Mouse (Mus musculus) lung, postnatal 10 days (tissue): ENCODE measurements around the gene Prss8.
"Not testable (repeated sequence)": the region's sequence is repeated elsewhere in the genome, so short reads cannot be mapped to it uniquely, and the experiment has no call there.

Source experiments
- DNase-seq: peaks from one replicate; pipeline ENCODE4 v3.0.0; 2021

Gene Prss8

DNA sequence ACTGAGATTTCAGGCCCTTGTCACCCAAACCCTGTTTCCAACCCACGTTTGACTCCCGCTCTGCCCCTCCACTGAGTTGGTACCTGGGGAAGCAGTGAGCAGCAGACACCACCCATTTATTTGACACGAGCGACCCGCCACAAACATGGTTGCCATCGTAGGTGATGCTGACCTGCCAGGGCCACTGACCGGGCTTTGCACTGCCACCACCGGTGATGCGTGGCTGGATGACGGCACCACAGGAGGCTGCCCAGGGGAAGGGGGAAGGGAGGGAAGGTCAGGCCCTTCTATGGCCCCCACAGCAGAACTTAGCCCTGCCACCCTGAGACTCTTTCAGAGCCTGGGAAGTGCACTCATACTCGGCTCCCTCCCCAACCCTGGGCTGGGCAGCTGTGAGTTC lies 2.2 kb downstream of the Prss8 start:
- DNase-seq: no peak

DNA sequence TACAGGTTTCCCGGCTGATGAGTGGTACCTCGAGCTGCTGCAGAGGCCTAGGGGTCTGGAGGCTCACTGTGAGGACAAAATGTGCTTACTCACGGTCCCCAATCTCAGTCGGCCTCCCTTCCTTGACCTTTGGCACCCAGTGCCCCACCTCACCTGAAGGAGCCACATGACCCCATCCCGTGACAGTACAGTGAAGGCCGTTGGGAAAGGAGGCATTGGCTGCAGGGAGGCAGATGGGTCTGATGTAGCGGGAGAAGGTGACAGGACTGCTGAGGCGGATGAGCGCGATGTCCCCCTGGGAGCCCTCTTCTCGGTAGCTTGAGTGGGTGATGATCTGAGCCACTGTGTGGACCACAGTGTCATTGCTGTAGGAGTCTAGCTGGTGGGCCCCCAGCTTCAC lies 3.1 kb downstream of the Prss8 start:
- DNase-seq: no peak

DNA sequence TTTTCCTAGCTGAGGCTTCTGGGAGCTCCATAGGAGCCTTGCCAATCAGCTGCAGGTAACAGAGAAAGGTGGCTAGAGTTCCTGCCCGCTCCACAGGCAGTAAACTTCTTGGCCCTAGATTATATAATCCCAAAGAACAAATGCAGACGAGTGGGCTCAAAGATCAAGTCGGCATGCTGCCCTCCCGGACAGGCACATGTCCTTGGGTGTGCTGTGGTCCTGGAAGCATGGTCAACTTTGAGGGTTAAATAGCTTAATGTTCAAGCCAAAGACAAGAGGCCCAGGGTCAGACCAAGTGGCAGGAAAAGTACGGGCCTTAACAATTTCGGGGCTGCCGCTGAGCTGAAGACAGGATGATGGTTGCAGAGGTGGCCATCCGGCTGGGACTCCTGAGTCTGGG lies 3.8 kb downstream of the Prss8 start:
- DNase-seq: no peak

DNA sequence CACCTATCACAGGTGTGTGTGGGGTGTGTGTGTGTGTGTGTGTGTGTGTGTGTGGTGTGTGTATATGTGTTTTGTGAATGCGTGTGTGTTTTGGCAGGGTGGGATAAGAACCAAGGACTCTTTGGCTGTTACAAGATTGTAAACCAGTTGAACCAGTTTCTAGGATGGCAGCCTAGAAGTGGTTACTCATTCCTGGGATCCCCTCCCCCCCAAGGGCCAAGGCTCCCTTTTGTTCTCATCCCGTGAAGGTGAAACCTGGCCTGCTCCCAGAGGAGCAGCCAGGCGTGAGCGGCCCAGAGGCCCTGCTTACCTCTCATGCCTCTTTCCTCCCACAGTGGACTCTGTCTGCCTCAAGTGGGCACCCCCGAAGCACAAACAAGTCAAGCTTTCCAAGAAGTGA lies 4.7 kb downstream of the Prss8 start:
- DNase-seq: peak; percentile 81

DNA sequence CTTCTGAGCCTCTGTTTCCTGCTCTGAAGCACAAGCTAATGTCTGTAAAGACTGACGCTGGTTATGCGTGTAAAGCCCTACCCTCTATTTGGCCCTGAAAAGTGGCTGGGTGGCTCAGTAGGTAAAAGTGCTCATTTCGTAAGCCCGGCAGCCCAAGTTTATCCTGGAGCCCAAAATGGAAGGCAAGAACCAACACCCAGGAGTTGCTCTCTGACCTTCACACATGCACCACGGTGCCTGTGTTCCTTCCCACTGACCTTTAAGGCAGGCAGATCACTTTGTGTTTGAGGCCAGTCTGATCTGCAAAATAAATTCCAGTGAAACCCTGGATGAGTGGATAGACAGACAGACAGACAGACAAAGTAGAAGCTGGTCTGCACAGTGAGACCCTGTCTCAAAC lies 6.2 kb downstream of the Prss8 start:
- DNase-seq: no peak

DNA sequence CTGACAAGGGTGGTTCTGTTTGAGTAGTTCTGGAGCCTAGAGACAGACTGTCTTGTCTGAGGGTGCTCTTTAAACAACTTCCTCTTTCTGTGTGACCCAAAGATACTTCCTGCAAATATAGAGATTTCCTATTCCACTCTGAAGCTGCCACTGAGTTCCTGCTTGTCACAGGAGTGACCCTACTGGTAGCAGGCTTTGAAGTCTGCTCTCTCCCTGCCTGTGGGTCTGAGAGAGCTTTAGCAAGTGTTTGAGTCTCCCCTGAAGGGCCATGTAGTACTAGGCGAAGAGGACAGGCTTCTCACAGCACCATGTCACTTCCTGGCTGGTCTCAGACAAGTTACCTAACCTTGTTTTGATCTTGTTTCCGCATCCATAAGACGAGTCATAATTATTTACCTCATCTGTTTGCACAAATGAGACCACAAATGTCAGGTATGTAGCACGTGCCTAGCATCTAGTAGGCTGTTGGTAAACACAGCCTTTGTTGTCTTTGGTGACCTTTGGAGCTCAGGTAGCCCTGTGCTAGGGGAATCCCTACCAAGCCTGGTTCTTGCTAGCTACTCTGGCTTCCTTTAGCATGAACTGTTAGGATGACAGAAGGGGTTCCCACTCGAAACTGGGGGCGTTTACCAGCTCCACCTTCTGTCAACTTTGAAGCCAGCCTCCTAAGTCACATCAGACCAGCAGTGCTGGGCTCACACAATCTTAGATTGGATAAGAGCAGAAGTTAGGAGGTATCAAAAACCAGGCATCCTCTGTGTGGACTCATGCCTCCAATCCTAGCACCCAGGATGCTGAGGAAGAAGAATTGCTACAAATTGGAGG lies 7.2 kb downstream of the Prss8 start:
- no peak for DNase-seq

DNA sequence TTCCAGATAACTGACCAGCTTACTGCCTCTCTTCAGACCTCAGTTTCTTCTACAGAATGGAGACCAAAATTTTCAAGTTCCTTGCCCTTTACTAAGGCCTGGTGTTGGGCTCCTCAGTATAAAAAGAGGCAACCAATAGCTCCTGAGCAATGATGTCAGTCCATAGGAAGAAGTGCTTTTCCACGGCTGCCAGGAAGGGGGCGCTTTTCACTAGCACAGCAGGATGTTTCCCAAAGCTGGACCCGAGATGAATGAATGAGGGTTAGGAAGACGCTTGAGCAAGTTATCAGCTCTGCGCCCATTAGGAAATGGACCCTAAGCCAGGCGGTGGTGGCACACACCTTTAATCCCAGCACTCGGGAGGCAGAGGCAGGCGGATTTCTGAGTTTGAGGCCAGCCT lies 8.4 kb downstream of the Prss8 start:
- DNase-seq: peak; percentile 57

DNA sequence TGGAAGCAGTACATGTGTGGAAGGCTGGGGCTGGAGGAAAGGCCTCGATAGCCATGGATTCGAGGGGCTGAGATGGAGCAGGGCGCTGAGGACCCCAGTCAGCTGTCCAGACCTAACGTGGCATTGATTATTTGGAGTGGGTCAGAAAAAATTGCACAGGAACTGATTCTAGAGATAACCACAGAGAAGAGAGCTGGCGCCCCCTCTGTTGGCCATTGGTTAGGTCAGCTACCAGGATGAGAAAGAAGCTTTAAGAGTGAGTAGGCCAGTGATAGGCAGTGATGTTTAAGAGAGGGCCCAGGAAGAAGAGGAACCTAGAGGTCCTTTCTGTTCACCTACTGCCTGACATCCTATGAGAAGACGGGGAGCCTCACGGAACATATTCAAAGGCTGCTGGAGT lies 10.6 kb downstream of the Prss8 start:
- DNase-seq: no peak

DNA sequence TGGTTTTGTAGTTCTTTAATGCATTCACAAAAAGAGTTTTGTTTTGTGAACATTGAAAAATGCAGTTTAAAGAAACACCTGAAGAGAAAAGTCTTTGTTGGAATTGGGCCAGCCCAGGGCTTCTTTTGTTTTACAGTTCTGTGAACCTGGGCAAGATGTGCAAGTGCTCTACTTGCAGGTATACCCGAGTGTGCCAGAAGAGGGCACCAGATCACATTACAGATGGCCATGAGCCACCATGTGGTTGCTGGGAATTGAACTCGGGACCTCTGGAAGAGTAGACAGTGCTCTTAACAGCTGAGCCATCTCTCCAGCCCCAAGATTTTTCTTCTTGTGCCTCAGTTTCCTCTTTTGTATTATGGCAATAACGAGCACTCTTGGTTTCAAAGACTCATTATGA lies 11.7 kb downstream of the Prss8 start:
- DNase-seq: peak; percentile 61

DNA sequence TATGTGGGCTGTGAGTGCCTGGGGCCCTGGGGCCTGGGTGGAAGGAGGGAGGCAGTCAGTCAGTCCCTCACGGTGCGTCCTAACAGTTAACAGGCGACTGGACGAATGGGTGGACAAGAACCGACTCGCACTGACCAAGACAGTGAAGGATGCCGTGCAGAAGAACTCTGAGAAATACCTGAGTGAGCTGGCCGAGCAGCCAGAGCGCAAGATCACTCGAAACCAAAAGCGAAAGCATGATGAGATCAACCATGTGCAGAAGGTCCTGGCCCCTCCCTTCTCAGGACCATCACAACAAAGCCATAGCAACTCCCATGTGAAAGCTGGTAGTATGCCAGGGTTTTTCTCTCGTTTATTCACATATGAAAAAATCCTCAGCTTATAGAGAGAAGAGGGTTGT lies 14.6 kb downstream of the Prss8 start:
- no peak for DNase-seq

DNA sequence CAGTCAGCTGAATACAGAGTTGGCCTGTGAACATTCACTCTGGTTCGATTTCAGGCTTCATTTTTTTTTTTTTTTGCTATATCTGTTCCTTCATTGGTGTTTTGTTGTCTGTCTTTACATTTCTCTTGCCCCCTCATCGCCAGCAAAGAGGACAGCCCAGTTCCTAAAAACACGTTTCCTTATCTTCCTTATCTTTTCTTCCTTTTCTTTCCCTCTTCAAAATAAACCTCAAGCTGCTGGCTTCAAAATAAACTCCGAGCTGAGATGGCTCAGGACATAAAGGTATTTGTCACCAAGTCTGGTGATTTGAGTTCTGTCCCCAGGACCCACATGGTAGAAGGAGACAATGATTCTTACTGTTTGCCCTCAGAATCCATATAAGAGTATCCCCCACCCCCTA lies 17.0 kb downstream of the Prss8 start:
- no peak for DNase-seq

DNA sequence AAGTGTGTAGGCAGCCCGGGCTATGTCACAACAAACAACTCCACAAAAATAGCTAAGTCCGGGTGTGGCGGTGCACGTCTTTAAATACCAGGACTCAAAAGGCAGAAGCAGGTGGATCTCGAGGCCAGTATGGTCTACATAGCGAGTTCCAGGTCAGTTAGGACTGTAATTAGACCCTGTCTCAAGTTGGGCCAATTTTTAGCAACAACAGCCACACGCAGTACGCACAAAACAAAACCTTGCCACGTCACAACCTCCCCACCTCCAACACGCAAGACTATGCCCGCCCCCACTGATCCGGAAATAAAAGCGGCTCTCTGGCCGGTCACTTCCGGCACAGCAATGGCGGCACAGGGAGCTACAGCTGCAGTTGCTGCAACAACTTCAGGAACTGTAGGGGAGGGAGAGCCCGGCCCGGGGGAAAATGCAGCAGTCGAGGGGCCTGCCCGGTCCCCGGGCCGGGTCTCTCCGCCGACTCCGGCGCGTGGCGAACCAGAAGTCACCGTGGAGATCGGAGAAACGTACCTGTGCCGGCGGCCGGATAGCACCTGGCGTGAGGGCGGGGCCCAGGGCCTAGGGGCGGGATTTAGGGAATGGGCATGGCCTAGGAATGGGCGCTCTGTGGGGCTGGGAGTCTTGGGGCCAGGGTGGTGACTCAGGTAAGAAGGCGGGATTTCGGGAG lies 17.6 kb downstream of the Prss8 start, which contains the start of gene Kat8:
Kat8 (plus strand) TSS at position 327 of the 682 bp plus-strand sequence.
- peak; percentile 95 for DNase-seq

DNA sequence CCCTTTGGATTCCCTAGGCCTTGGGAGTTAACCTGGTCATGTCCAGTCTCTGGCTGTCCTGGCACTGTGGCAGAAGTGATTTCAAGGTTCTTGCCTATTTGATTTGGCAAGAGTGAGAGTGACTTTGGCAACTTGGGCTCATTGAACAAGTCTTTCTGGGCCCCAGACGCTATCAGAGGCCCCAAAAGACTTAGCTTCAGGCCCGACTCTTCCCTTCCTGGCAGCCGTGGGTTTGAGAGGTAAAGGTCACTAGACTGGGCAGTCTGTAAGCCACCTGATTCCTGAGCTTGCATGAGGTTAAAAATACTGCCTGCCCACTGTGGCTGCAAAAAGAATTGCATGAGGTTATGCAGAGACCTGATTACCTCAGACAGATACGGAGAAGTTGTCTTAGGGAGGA lies 21.2 kb downstream of the Prss8 start:
- DNase-seq: no peak

DNA sequence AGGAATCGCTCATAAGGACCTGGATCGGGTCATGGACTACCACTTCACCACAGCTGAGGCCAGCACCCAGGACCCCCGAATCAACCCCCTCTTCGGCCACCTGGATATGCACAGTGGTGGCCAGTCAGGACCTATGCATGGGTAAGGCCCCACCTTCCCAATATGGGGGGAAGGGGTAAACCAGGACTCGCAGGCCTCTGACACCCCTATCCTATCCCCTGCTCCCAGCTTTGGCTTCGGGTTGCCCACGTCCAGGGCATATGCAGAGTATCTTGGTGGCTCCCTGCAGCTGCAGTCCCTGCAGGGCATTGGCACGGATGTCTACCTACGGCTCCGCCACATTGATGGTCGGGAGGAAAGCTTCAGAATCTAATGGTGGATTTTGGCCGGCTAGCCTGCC lies 22.0 kb downstream of the Prss8 start:
- DNase-seq: no peak

DNA sequence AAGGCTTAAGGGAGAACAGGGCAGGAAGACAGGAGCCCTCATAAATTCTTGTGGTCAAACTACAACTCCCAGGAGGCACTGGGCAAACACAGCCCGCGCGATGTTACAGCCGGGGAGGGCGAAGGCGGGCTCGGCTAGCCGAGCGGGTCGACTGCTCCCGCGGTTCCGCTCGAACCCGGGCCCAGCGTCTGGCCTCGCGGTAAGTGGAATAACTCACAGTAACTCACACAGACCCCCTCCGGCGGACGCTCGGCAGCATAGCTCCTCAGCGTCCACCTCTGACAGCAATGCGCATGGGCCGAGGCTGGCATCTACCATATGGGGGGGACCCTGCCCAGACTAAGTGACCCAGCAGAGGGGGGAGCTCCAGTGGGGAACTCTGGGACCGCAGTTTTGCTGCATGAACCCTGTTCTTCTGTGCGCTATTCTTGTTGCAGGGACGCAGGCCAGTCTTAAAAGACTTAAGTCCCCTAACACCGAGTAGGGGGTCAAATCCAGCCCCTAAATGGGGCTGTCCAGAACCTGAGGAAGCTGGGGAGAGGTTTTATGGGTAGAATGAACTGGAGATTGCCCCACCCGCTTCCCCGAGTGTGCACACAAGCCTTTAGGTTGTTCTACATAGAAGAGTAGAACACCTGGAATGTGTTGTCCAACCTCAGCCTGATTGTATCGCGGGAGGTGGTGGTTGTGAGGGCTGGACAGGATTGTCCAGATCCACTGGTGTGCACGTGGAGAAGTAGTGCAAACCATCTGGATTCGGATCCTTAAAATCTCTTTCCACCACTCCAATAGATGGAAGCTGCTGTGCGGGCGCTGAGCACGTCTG lies 25.7 kb downstream of the Prss8 start, which contains the start of gene Bckdk:
Bckdk (plus strand) TSS at position 112 of the 826 bp plus-strand sequence.
- peak; percentile 90 for DNase-seq

DNA sequence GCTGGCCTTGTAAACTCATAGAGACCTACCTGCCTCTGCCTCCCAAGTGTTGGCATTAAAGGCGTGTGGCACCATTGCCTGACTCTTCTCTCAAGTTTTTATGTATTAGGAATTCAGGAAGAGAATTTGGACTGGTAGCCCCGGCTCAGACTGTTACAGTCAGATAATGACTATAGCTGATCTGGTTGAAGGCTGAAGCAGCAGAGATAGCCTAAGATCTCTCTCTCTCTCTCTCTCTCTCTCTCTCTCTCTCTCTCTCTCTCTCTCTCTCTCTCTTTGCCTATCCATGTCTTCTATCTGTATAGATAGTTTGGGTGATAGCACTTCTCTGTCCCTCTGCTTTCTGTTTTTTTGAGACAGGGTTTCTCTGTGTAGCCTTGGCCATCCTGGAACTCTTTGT lies 28.1 kb downstream of the Prss8 start:
- no peak for DNase-seq

DNA sequence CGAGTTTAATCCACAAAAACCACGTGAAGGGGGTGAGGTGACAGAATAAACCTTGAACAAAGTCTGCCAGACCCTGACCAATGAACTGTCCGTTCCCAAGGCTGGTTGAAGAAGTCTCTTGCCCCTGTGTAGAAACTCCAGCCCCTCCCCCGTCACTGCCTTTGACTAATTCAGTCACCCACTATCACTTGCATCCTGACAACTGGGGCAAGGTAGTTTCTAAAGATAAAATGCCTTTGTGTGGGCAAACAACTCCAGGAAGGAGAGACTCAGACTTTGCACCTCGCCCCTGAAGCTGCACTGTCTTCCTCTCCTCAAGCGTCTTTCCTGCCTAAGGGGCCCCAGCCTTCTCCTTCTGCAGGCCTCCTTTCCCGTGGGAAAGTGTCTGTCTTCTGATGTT lies 29.9 kb downstream of the Prss8 start:
- DNase-seq: no peak

DNA sequence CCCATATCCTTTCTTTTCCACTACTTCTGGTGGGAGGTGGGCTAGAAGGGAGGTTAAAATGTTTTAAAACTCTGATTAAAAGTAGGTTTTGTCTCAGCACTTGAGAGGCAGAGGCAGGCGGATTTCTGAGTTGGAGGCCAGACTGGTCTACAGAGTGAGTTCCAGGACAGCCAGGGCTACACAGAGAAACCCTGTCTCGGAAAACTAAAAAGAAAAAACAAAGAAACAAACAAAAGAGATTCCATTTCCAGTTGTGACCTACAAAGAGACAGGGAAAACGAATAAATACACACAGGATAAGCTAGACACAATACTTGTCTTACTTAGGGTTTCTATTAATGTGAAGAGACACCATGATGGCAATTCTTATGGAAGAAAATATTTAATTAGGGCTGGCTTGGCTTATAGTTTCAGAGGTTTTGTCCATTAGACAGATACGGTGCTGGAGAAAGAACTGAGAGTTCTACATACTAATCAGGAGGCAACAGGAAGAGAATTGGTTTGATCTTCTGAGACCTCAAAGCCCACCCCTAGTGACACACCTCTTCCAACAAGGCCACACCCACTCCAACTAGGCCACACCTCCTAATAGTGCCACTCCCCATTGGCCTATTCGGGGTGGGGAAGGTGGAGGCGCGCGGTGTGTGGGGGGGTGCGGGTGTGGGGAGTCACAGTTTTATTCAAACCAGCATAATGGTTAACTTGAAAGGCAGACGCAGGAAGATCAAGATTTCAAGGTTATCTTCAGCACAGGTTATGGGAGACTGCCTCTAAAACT lies 31.5 kb downstream of the Prss8 start:
- peak; percentile 36 for DNase-seq

DNA sequence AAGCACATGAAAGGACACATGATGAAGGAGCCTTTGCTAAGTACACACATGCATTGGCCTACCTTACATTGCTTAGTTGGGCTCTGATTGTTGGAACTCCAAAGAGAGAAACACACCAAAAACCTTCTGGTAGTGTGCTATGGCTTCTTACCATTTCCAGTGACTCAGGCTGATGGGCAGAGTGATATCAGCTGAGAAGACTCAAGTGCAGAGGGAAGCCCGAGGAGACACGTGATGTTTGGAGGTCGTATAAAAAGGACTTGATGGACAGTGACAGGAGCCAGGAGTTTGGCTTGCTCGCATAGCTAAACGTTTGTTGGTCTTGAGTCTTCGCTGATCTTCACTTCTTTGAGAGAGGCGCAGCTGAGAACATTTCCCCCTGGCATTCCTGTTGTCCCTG lies 32.4 kb downstream of the Prss8 start:
- no peak for DNase-seq

DNA sequence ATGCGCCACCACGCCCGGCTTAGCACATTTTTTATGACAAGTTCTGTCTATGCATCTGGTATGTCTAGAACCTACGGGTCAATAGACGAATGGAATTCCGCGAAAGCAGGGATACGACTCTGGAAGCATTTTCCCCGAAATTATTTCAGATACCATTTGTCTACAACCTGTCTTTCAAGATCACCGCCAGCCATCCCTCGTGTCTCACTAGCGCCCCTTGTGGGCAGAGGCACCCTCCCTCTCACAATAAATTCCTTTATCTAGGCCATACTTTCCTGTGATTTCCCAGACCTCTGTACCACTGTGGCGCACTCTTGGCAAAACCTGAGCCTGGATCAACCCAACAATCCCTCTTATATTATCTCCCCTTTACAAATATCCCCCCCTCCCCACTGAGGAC lies 33.5 kb downstream of the Prss8 start:
- DNase-seq: peak; percentile 78

DNA sequence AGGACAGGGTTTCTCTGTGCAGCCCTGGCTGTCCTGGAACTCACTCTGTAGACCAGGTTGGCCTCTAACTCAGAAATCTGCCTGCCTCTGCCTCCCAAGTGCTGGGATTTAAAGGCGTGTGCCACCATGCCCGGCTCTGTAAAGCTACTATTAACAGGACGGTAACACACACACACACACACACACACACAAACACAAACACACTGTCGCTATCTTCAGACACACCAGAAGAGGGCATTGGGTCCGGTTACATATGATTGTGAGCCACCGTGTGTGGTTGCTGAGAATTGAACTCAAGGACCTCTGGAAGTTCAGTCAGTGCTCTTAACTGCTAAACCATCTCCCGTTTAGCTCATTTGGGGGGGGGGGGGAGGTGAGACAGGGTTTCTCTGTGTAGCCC lies 34.0 kb downstream of the Prss8 start:
- not testable (repeated sequence) for DNase-seq

DNA sequence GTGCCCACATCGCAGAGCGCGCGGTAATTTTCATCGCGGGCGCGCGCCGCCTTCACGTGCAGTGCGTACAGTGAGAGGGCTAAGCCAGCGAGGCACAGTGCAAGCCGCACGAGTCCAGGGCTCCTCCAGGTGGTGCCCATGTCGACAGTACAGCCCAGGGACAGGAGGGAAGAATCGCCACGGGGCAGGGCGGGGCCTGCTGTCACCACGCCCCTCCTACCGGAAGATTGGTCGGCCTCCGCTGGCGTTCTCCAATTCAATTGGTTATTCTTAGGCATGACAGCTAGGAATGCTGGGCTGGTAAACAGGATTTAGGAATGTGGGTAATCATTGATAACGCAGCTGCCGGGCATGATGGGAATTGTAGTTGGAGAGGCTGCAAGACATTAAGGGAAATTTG lies 34.5 kb downstream of the Prss8 start, which contains the start of the genes Gm21974 and Vkorc1:
Gm21974 (minus strand) TSS at position 13 of the 400 bp plus-strand sequence.
Vkorc1 (minus strand) TSS at position 176 of the 400 bp plus-strand sequence.
- DNase-seq: peak; percentile 98
